Mouse (Mus musculus) MEL (cell line): Measurements from ENCODE around the gene Aknad1.

ENCODE experiments used
- CTCF ChIP-seq, 3 experiments: IDR thresholded peaks in 2 of 3; conservative IDR thresholded peaks in 1 of 3; 2 replicates each; pipeline ENCODE4 v1.5.1; 2011 to 2012; ENCODE audit warnings: low read length in 3 of 3, low read depth in 2 of 3, mild to moderate bottlenecking in 2 of 3, improper control_type of control experiment in 1 of 3, inconsistent platforms in 1 of 3, mixed read lengths in 1 of 3, moderate library complexity in 1 of 3; ENCODE audit not compliant: control insufficient read depth in 1 of 3, insufficient read depth in 1 of 3, poor library complexity in 1 of 3, severe bottlenecking in 1 of 3
- E2F4 ChIP-seq: IDR thresholded peaks from 2 replicates; pipeline ENCODE4 v1.6.1; 2011; ENCODE audit warnings: low read depth, low read length, improper control_type of control experiment, borderline replicate concordance
- ELF1 ChIP-seq: IDR thresholded peaks from 2 replicates; pipeline ENCODE4 v1.6.1; 2014; ENCODE audit warnings: low read depth, mild to moderate bottlenecking, inconsistent platforms, low read length, improper control_type of control experiment, moderate library complexity
- EP300 ChIP-seq, 2 experiments: IDR thresholded peaks; 2 replicates each; pipeline ENCODE4 v1.6.1; 2011; ENCODE audit warnings: improper control_type of control experiment in 2 of 2, low read length in 2 of 2, low read depth in 1 of 2, mild to moderate bottlenecking in 1 of 2
- GATA1 ChIP-seq: IDR thresholded peaks from 2 replicates; pipeline ENCODE4 v1.6.1; 2011; ENCODE audit warnings: low read depth, low read length, improper control_type of control experiment
- MEF2A ChIP-seq: IDR thresholded peaks from 2 replicates; pipeline ENCODE4 v1.6.1; 2014; ENCODE audit warnings: low read depth, mild to moderate bottlenecking, inconsistent platforms, low read length, improper control_type of control experiment; ENCODE audit not compliant: poor library complexity, insufficient replicate concordance, severe bottlenecking; ENCODE audit errors: extremely low read depth
- MYC ChIP-seq: IDR thresholded peaks from 2 replicates; pipeline ENCODE4 v1.6.1; 2011; ENCODE audit warnings: low read depth, mild to moderate bottlenecking, low read length, improper control_type of control experiment, moderate library complexity
- NELFE ChIP-seq: IDR thresholded peaks from 2 replicates; pipeline ENCODE4 v1.6.1; 2011; ENCODE audit warnings: low read depth, low read length, improper control_type of control experiment
- POLR2A ChIP-seq, 2 experiments: IDR thresholded peaks; 2 replicates each; pipeline ENCODE4 v1.6.1; 2011 to 2012; ENCODE audit warnings: low read length in 2 of 2, mild to moderate bottlenecking in 2 of 2, control low read depth in 1 of 2, improper control_type of control experiment in 1 of 2, low read depth in 1 of 2, moderate library complexity in 1 of 2; ENCODE audit not compliant: control insufficient read depth in 1 of 2, insufficient read depth in 1 of 2, poor library complexity in 1 of 2
- TBP ChIP-seq: IDR thresholded peaks from 2 replicates; pipeline ENCODE4 v1.8.0; 2011; ENCODE audit warnings: low read depth, low read length, improper control_type of control experiment
- USF1 ChIP-seq: IDR thresholded peaks from 2 replicates; pipeline ENCODE4 v1.6.1; 2014; ENCODE audit warnings: low read depth, mild to moderate bottlenecking, inconsistent platforms, low read length, improper control_type of control experiment, moderate library complexity
- USF2 ChIP-seq, 2 experiments: IDR thresholded peaks; 2 replicates each; pipeline ENCODE4 v1.6.1; 2011 to 2012; ENCODE audit warnings: improper control_type of control experiment in 2 of 2, low read length in 2 of 2, borderline replicate concordance in 1 of 2, inconsistent platforms in 1 of 2, low read depth in 1 of 2, mild to moderate bottlenecking in 1 of 2; ENCODE audit not compliant: insufficient read depth in 1 of 2

DNA sequence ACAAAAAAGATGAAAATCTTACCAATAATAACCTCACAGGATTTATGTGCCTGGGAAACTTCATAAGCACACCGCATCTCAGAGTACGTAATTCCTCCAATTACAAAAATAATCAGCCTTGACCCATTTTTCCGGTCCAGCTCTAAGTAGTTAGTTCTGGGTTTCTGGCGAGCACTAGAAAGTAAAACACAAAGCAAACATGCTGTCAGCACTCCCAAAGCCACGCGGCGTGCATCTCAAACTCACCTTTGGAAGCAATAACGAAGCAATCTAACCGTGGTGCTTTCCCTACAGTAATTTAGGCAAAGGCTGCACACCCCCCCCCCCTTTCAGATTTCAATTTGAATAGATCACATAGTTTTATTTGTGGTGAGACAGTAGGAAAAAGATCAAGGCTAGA is 55.3 kb downstream of the Aknad1 start:
- TF ChIP-seq TBP, result no peak
- no peak for TF ChIP-seq E2F4
- no peak for TF ChIP-seq EP300 (IDR thresholded peaks at IDR 0.05; ENCODE audit: low read depth in 1 of 2, low read length in 2 of 2)
- TF ChIP-seq NELFE, result no peak
- no peak for TF ChIP-seq USF1
- no peak for TF ChIP-seq CTCF (IDR thresholded peaks at IDR 0.05 in 2 of 3, conservative IDR thresholded peaks at IDR 0.05 in 1 of 3; ENCODE audit: control insufficient read depth in 1 of 3, insufficient read depth in 1 of 3, low read depth in 2 of 3, low read length in 3 of 3, poor library complexity in 1 of 3, severe bottlenecking in 1 of 3)
- TF ChIP-seq ELF1, result no peak
- TF ChIP-seq MEF2A, result no peak
- no peak for TF ChIP-seq POLR2A (IDR thresholded peaks at IDR 0.05; ENCODE audit: control insufficient read depth in 1 of 2, insufficient read depth in 1 of 2, low read depth in 1 of 2, low read length in 2 of 2, poor library complexity in 1 of 2)
- TF ChIP-seq USF2 (IDR thresholded peaks at IDR 0.05; ENCODE audit: borderline replicate concordance in 1 of 2, insufficient read depth in 1 of 2, low read depth in 1 of 2, low read length in 2 of 2), result no peak
- no peak for TF ChIP-seq GATA1
- no peak for TF ChIP-seq MYC
